Mouse (Mus musculus): ENCODE measurements around the gene Casp7. TPM values are rescaled to one million over a fixed set of nuclear protein-coding genes. Genes with fewer than 3 reads are reported as not detected.

Gene Casp7
- polyA plus RNA-seq, 1 experiment, result 12.4 TPM

GRCm38 (mm10) chr19:56372226-56372625 lies 24.7 kb upstream of the Casp7 start:
- Histone ChIP-seq H3K4me3 (ENCODE audit: insufficient read depth, low read depth, low read length) (no peak overlapping the region), H3K4me1 (ENCODE audit: control insufficient read depth, insufficient read depth, low read length) (no peaks in the 10 kb centered on the region), H3K27ac (ENCODE audit: insufficient read depth, low read depth, low read length) (no peak overlapping the region), H3K36me3 (ENCODE audit: control insufficient read depth, insufficient read depth, low read length) (no peaks in the 10 kb centered on the region), H3K27me3 (replicated peaks; ENCODE audit: control insufficient read depth, insufficient read depth, low read length) (no peaks in the 10 kb centered on the region)
- DNase-seq, result no peak
- no peak for TF ChIP-seq POLR2A (IDR thresholded peaks at IDR 0.05; ENCODE audit: low read depth, low read length)
- no peak for TF ChIP-seq CTCF (conservative IDR thresholded peaks at IDR 0.05; ENCODE audit: insufficient read depth, insufficient read length, low read depth, low read length)
- 86% methylated on average over 7 of the region's 7 CpGs for WGBS

- WGBS, result 92% methylated on average over 5 of the region's 5 CpGs
- Histone ChIP-seq H3K27me3 (replicated peaks; ENCODE audit: control insufficient read depth, insufficient read depth, low read length) (no peaks in the 10 kb centered on the region), H3K4me3 (ENCODE audit: insufficient read depth, low read depth, low read length) (no peak overlapping the region), H3K36me3 (ENCODE audit: control insufficient read depth, insufficient read depth, low read length) (no peaks in the 10 kb centered on the region), H3K27ac (ENCODE audit: insufficient read depth, low read depth, low read length) (no peak overlapping the region), H3K4me1 (ENCODE audit: control insufficient read depth, insufficient read depth, low read length) (no peaks in the 10 kb centered on the region)
- no peak for TF ChIP-seq CTCF (conservative IDR thresholded peaks at IDR 0.05; ENCODE audit: insufficient read depth, insufficient read length, low read depth, low read length)
- no peak for TF ChIP-seq POLR2A (IDR thresholded peaks at IDR 0.05; ENCODE audit: low read depth, low read length)
- DNase-seq, result no peak
These were observed 23.7 kb upstream of the Casp7 start for GRCm38 (mm10) chr19:56373246-56373645.

- WGBS, result 42% methylated on average over 10 of the region's 10 CpGs
These were observed 22.9 kb upstream of the Casp7 start for GRCm38 (mm10) chr19:56374011-56374410.

GRCm38 (mm10) chr19:56378007-56378406 lies 18.9 kb upstream of the Casp7 start:
- H3K36me3 ChIP-seq (ENCODE audit: control insufficient read depth, insufficient read depth, low read length), result no peaks in the 10 kb centered on the region

More at GRCm38 (mm10) chr19:56374011-56374410, 22.9 kb upstream of the Casp7 start:
- no peak for DNase-seq
- TF ChIP-seq POLR2A (IDR thresholded peaks at IDR 0.05; ENCODE audit: low read depth, low read length) (no peak), CTCF (conservative IDR thresholded peaks at IDR 0.05; ENCODE audit: insufficient read depth, insufficient read length, low read depth, low read length) (no peak)
- Histone ChIP-seq H3K36me3 (ENCODE audit: control insufficient read depth, insufficient read depth, low read length) (no peaks in the 10 kb centered on the region), H3K27ac (ENCODE audit: insufficient read depth, low read depth, low read length) (no peak overlapping the region), H3K4me3 (ENCODE audit: insufficient read depth, low read depth, low read length) (no peak overlapping the region), H3K27me3 (replicated peaks; ENCODE audit: control insufficient read depth, insufficient read depth, low read length) (no peaks in the 10 kb centered on the region), H3K4me1 (ENCODE audit: control insufficient read depth, insufficient read depth, low read length) (no peaks in the 10 kb centered on the region)

GRCm38 (mm10) chr19:56378554-56379172 lies 18.3 kb upstream of the Casp7 start:
- Histone ChIP-seq H3K4me3 (ENCODE audit: insufficient read depth, low read depth, low read length) (no peak overlapping the region), H3K27ac (ENCODE audit: insufficient read depth, low read depth, low read length) (no peak overlapping the region), H3K4me1 (ENCODE audit: control insufficient read depth, insufficient read depth, low read length) (no peaks in the 10 kb centered on the region), H3K36me3 (ENCODE audit: control insufficient read depth, insufficient read depth, low read length) (no peaks in the 10 kb centered on the region), H3K27me3 (replicated peaks; ENCODE audit: control insufficient read depth, insufficient read depth, low read length) (no peaks in the 10 kb centered on the region)
- WGBS, result 73% methylated on average over 13 of the region's 13 CpGs
- DNase-seq, result no peak
- TF ChIP-seq CTCF (conservative IDR thresholded peaks at IDR 0.05; ENCODE audit: insufficient read depth, insufficient read length, low read depth, low read length) (no peak), POLR2A (IDR thresholded peaks at IDR 0.05; ENCODE audit: low read depth, low read length) (no peak)

More at GRCm38 (mm10) chr19:56378007-56378406, 18.9 kb upstream of the Casp7 start:
- 88% methylated on average over 5 of the region's 5 CpGs for WGBS
- DNase-seq, result no peak
- Histone ChIP-seq H3K4me3 (ENCODE audit: insufficient read depth, low read depth, low read length) (no peak overlapping the region), H3K4me1 (ENCODE audit: control insufficient read depth, insufficient read depth, low read length) (no peaks in the 10 kb centered on the region), H3K27me3 (replicated peaks; ENCODE audit: control insufficient read depth, insufficient read depth, low read length) (no peaks in the 10 kb centered on the region), H3K27ac (ENCODE audit: insufficient read depth, low read depth, low read length) (no peak overlapping the region)
- TF ChIP-seq CTCF (conservative IDR thresholded peaks at IDR 0.05; ENCODE audit: insufficient read depth, insufficient read length, low read depth, low read length) (no peak), POLR2A (IDR thresholded peaks at IDR 0.05; ENCODE audit: low read depth, low read length) (no peak)

GRCm38 (mm10) chr19:56380341-56380740 lies 16.6 kb upstream of the Casp7 start:
- Histone ChIP-seq H3K4me1 (ENCODE audit: control insufficient read depth, insufficient read depth, low read length) (no peaks in the 10 kb centered on the region), H3K27ac (ENCODE audit: insufficient read depth, low read depth, low read length) (no peak overlapping the region), H3K27me3 (replicated peaks; ENCODE audit: control insufficient read depth, insufficient read depth, low read length) (no peaks in the 10 kb centered on the region), H3K4me3 (ENCODE audit: insufficient read depth, low read depth, low read length) (no peak overlapping the region), H3K36me3 (ENCODE audit: control insufficient read depth, insufficient read depth, low read length) (no peaks in the 10 kb centered on the region)
- no peak for DNase-seq
- TF ChIP-seq POLR2A (IDR thresholded peaks at IDR 0.05; ENCODE audit: low read depth, low read length) (no peak), CTCF (conservative IDR thresholded peaks at IDR 0.05; ENCODE audit: insufficient read depth, insufficient read length, low read depth, low read length) (no peak)
- 89% methylated on average over 7 of the region's 7 CpGs for whole genome bisulfite sequencing

- H3K27me3 ChIP-seq (replicated peaks; ENCODE audit: control insufficient read depth, insufficient read depth, low read length), result no peaks in the 10 kb centered on the region
- no peak for TF ChIP-seq POLR2A (IDR thresholded peaks at IDR 0.05; ENCODE audit: low read depth, low read length)
- no peak for TF ChIP-seq CTCF (conservative IDR thresholded peaks at IDR 0.05; ENCODE audit: insufficient read depth, insufficient read length, low read depth, low read length)
These were observed 15.5 kb upstream of the Casp7 start for GRCm38 (mm10) chr19:56381407-56381806.

More at GRCm38 (mm10) chr19:56381407-56381806, 15.5 kb upstream of the Casp7 start:
- Histone ChIP-seq H3K4me1 (ENCODE audit: control insufficient read depth, insufficient read depth, low read length) (no peaks in the 10 kb centered on the region), H3K4me3 (ENCODE audit: insufficient read depth, low read depth, low read length) (no peak overlapping the region), H3K36me3 (ENCODE audit: control insufficient read depth, insufficient read depth, low read length) (no peaks in the 10 kb centered on the region), H3K27ac (ENCODE audit: insufficient read depth, low read depth, low read length) (no peak overlapping the region)
- DNase-seq, result no peak
- WGBS, result 93% methylated on average over 10 of the region's 10 CpGs
